Comparison of ENCODE assay signal across 8 mouse cellular contexts in the genomic region with DNA sequence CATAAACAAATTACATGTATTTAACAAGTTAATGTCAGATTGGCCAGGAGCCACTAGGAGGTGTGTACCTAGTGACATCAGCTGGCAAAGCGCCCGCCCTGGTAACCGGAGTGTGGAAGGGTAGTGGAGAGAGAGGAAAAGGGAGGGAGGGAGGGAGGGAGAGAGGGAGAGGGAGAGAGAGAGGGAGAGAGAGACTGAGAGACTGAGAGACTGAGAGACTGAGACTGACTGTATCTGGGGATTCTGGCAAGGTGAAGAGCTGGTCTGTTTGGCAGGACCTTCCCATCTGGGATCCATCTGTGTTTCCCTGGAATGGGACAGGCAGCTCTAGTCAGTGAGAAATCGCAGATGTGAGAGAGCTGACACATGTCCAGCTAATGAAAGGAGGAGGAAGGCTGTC. TPM values are rescaled to one million over a fixed set of nuclear protein-coding genes. Genes with fewer than 3 reads are reported as not detected.
A peak's percentile ranks its signal among the peaks of the same experiment; 100 is the strongest.
DNase-seq lines count a peak whose midpoint lies in the region; ATAC-seq and TF ChIP-seq lines count a peak whose summit lies in the region.

No protein-coding gene starts in this region.

- TF ChIP-seq EP300 in liver, postnatal 0 days (IDR thresholded peaks at IDR 0.05; ENCODE audit: low read depth), result no peak

- WGBS in liver, postnatal 0 days (ENCODE audit: insufficient replicate concordance), result 31% methylated on average over 4 of the region's 4 CpGs

- no peak overlapping the region for H3K4me3 ChIP-seq in liver, postnatal 0 days (ENCODE audit: low read depth, low read length)

- peak; percentile 57; the same call in 1 of the 2 replicates for ATAC-seq in liver, postnatal 0 days
- no peak for ATAC-seq in erythroblast, adult 5-6 weeks (replicated peaks; ENCODE audit: low FRiP score, poor library complexity, severe bottlenecking)

- H3K27ac ChIP-seq in liver, postnatal 0 days (ENCODE audit: low read depth), result no peak overlapping the region

- H3K36me3 ChIP-seq in liver, postnatal 0 days (replicated peaks; ENCODE audit: insufficient read depth, low read length), result no peaks in the 10 kb centered on the region

- H3K4me1 ChIP-seq in liver, postnatal 0 days (ENCODE audit: insufficient read depth), result peaks cover 5% of the 10 kb centered on the region; the same call in 1 of the 2 replicates

- H3K9ac ChIP-seq in liver, postnatal 0 days (replicated peaks), result no peak overlapping the region

- H3K9me3 ChIP-seq in liver, postnatal 0 days (ENCODE audit: low read length), result no peaks in the 10 kb centered on the region

- no peaks in the 10 kb centered on the region for H3K27me3 ChIP-seq in liver, postnatal 0 days (ENCODE audit: insufficient read depth, low read length)

- DNase-seq in right cerebral cortex, adult 18-20 months, result peak; percentile 18
- DNase-seq in right cerebral cortex, postnatal 36 days (ENCODE audit: low spot score in 2 of 2), result no peak
- peak; percentile 49 for DNase-seq in embryo, embryonic 11.5 days (ENCODE audit: low read depth, low spot score)
- DNase-seq in heart, adult 9 months (ENCODE audit: low spot score in 2 of 2), result peak; percentile 74 to 76
- DNase-seq in kidney, adult 18-20 months, result peak; percentile 65
- peak; percentile 80 for DNase-seq in liver, postnatal 0 days
- peak; percentile 64 for DNase-seq in retina, embryonic 14.5 days (ENCODE audit: low spot score)

- H3K4me2 ChIP-seq in liver, postnatal 0 days (ENCODE audit: low read depth, low read length), result peak overlapping the region; percentile 16; the same call in 1 of the 2 replicates

- TF ChIP-seq CTCF in liver, postnatal 0 days (IDR thresholded peaks at IDR 0.05; ENCODE audit: low read depth), result no peak

RNA-seq across cellular contexts. Expression of a gene that starts 23.6 kb away (rescaled TPM):
- polyA plus RNA-seq in liver, postnatal 0 days (2015; fragmentation: Nextera tagmentation; extraction: Ambion mirVana), result 3.9 and 6.0 TPM in 2 replicates
- total RNA-seq in erythroblast, adult 5-6 weeks (2015; ENCODE audit: low replicate concordance), result 5.6 and 8.5 TPM in 2 replicates
- total RNA-seq in erythroblast, adult 5-6 weeks (2017; ENCODE audit: low replicate concordance), result 2.9 and 9.5 TPM in 2 replicates

RNA-seq across cellular contexts. Expression of a gene that starts 52.0 kb away (rescaled TPM):
- 4.7 and 6.0 TPM in 2 replicates for polyA plus RNA-seq in liver, postnatal 0 days (2015; fragmentation: Nextera tagmentation; extraction: Ambion mirVana)
- total RNA-seq in erythroblast, adult 5-6 weeks (2015; ENCODE audit: low replicate concordance), result not detected in 2 replicates
- total RNA-seq in erythroblast, adult 5-6 weeks (2017; ENCODE audit: low replicate concordance), result 0.17 and 0.56 TPM in 2 replicates

Comparison
In these comparisons a context has a peak if more than half of its experiments do, and no peak if none do; other contexts are left out.
1. DNase-seq: peak in right cerebral cortex, adult 18-20 months (single experiment), embryo, embryonic 11.5 days (single experiment), heart, adult 9 months (2 of 2), kidney, adult 18-20 months (single experiment), liver, postnatal 0 days (single experiment) and retina, embryonic 14.5 days (single experiment); none in right cerebral cortex, postnatal 36 days (0 of 2).